Mouse (Mus musculus) E14TG2a.4 (cell line): ENCODE data around the gene Srsf3.

Experiments used
- CTCF ChIP-seq: conservative IDR thresholded peaks from 2 replicates; pipeline ENCODE4 v1.5.1; 2014; ENCODE audit warnings: low read length
- POU5F1 ChIP-seq: IDR thresholded peaks from 2 replicates; pipeline ENCODE4 v1.6.1; 2014; ENCODE audit warnings: low read length, borderline replicate concordance

DNA sequence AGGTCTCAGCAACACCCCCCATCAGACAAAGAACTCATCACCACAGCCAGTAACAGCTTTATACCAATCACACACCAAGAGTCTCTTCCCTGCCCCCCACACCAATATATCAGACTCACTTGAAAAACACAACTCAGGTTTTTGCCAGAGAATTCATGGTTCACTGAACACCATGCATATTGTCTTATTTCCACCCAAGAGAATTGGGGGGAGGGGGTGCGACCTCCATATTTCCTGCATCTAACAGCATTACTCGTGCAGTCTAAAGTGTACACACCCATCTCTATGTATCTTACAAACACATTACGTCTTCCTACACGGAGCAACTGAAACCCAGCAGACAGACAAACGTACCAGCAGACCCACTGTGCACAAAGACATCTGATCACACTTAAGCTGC lies 39.4 kb downstream of the Srsf3 start:
- no peak for TF ChIP-seq POU5F1
- no peak for TF ChIP-seq CTCF
